Mouse (Mus musculus) common myeloid progenitor, adult 5-6 weeks (primary cell): ENCODE results near the gene Dpep1. TPM values are rescaled to one million over a fixed set of nuclear protein-coding genes. Genes with fewer than 3 reads are reported as not detected.

ENCODE experiments used
- ATAC-seq: replicated peaks from 2 replicates; pipeline ENCODE4 v1.8.0; 2016; ENCODE audit warnings: low read depth, mild to moderate bottlenecking, moderate TSS enrichment, inconsistent platforms; ENCODE audit not compliant: poor library complexity, severe bottlenecking
- total RNA-seq: library from RNA; stranded (forward); fragments of 200-1000, 187-1606 nt; gene quantifications from 2 replicates; pipeline ENCODE4 v1.2.3, GENCODE M21; 2017

Gene Dpep1
- total RNA-seq, 1 experiment from 2014 or later: not detected

DNA sequence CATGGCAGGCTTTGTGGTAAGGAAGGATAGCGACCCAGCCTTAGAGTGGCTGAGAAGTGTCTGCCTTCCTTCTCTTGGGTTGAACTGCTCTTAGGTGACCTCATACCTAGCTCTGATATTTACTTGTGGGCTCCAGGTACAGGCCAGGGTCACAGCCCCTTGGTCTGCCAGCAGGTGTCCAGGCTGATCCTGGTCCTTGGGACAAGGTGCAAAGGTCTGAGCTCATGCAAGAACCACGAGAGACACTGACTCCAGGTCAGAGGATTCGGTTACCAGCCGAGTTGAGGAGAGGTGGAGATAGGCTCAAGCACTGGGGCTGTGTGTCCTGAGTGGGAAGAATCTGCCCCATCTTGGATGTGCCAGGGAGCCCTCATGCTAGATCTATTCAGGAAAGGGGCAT, 58.3 kb downstream of the Dpep1 start:
- ATAC-seq: no peak

DNA sequence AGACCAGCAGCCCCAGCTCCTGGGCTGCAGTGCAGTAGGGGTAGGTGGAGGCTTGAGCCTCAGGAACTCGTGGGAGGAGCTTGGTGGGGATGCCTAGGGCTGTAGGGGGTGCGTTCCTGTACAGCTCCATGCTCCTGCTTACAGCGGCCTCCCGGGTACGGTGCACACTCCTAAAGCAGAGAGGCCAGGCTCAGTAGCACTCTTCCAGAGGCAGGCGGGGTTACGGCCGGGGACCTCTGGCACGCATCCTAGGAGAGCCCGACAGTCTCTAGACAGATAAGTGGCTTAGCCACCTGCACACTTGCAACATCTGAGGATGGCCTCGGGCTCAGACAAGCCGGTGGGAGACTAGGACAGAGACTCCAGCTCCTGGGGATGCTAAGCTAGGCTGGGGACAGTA, 59.5 kb downstream of the Dpep1 start:
- ATAC-seq: no peak

GRCm38 (mm10) chr8:123247748-123248147, 61.7 kb downstream of the Dpep1 start:
- ATAC-seq: no peak

DNA sequence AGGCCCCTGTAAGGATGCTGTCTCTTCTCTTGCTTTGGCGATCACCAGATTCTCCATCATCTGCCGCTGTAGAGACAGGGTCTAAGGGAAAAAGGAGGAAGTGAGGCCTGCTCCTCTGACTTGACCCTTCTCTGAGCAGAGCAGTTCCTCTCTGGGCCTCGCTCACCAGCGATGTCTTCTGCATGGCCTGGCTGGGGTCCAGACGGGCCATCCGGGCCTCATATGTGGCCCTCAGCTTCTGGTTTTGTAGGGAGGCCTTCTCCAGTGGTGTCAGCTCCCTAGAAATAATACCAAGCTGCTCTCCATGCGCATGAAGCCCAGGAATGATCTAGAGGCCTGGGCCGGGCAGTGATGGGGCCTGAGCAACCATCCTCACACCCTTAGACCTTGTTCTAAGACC, 62.6 kb downstream of the Dpep1 start:
- ATAC-seq: peak; percentile 49

DNA sequence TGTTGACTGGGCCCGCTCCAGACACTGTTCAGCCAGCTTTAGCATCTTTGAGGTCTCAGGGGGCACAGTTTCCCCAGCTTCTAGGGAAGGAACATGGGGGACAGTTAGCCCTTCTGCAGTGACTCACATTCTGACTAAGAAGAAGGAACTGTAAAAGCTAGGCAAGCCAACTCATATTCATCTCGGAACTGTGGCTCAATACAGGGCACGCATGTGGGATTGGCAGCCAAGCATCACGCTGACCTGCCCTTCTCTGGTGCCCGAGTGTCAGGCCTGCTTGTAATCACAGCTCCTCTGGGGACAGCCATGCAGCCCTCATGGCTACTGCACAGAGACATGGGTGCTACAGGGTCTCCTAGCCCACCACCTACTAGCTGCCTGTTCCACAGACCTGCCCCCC, 64.9 kb downstream of the Dpep1 start:
- no peak for ATAC-seq

Other genes starting within 250 kb of the Dpep1 start
- gene Ankrd11, start 144.0 kb upstream of the Dpep1 start, total RNA-seq: 82.3 and 90.9 TPM in 2 replicates
- 50.3 and 51.8 TPM in 2 replicates for gene Spg7, start 123.3 kb upstream of the Dpep1 start, total RNA-seq
- gene Rpl13, start 83.9 kb upstream of the Dpep1 start, total RNA-seq: 3,285 and 3,463 TPM in 2 replicates
- 0.14 and 1.4 TPM in 2 replicates for gene Cpne7, start 68.9 kb upstream of the Dpep1 start, total RNA-seq
- gene Sult5a1, start 27.9 kb upstream of the Dpep1 start, total RNA-seq: not detected in 2 replicates
- 23.5 and 26.8 TPM in 2 replicates for gene Chmp1a, start 26.5 kb downstream of the Dpep1 start, total RNA-seq
- gene Spata33, start 26.6 kb downstream of the Dpep1 start, total RNA-seq: 0.59 and 3.6 TPM in 2 replicates
- gene Cdk10, start 38.6 kb downstream of the Dpep1 start, total RNA-seq: 15.7 and 21.1 TPM in 2 replicates
- 1.8 and 3.8 TPM in 2 replicates for gene Spata2l, start 50.0 kb downstream of the Dpep1 start, total RNA-seq
- 8.2 and 9.1 TPM in 2 replicates for gene Zfp276, start 68.0 kb downstream of the Dpep1 start, total RNA-seq
- gene Vps9d1, start 68.1 kb downstream of the Dpep1 start, total RNA-seq: 6.3 and 14.2 TPM in 2 replicates
- gene Fanca, start 132.3 kb downstream of the Dpep1 start, total RNA-seq: 23.1 and 43.3 TPM in 2 replicates
- 2.9 TPM in 2 replicates for gene Spire2, start 146.5 kb downstream of the Dpep1 start, total RNA-seq
- 105 and 176 TPM in 2 replicates for gene Tcf25, start 187.5 kb downstream of the Dpep1 start, total RNA-seq
- not detected in 2 replicates for gene Mc1r, start 220.9 kb downstream of the Dpep1 start, total RNA-seq
- 0.87 TPM in 1 of 2 replicates, not detected in the other for gene Tubb3, start 225.2 kb downstream of the Dpep1 start, total RNA-seq
- gene Def8, start 237.3 kb downstream of the Dpep1 start, total RNA-seq: 41.3 and 43.9 TPM in 2 replicates